Mouse (Mus musculus): ENCODE results near the gene B9d2. TPM values are rescaled to one million over a fixed set of nuclear protein-coding genes. Genes with fewer than 3 reads are reported as not detected.

The B9d2 gene
- total RNA-seq (2015) (24.8 and 32.0 TPM in 2 replicates), total RNA-seq (2017) (26.7 and 44.6 TPM in 2 replicates)

GRCm38 (mm10) chr7:25680514-25681258 is at the start of gene B9d2:
Gene B9d2, plus strand, starts transcription at chr7:25680780.
- peak; percentile 78 for ATAC-seq (ENCODE audit: poor library complexity, severe bottlenecking)

GRCm38 (mm10) chr7:25632679-25633078 is 47.9 kb upstream of the B9d2 start:
- ATAC-seq (ENCODE audit: poor library complexity, severe bottlenecking): peak; percentile 91

GRCm38 (mm10) chr7:25636373-25636772 is 44.2 kb upstream of the B9d2 start:
- no peak for ATAC-seq (ENCODE audit: poor library complexity, severe bottlenecking)

- ATAC-seq (ENCODE audit: poor library complexity, severe bottlenecking): no peak
Observed at GRCm38 (mm10) chr7:25637099-25637498, 43.5 kb upstream of the B9d2 start.

- no peak for ATAC-seq (ENCODE audit: poor library complexity, severe bottlenecking)
Observed at GRCm38 (mm10) chr7:25639754-25640153, 40.8 kb upstream of the B9d2 start.

- ATAC-seq (ENCODE audit: poor library complexity, severe bottlenecking): no peak
Observed at GRCm38 (mm10) chr7:25644136-25644535, 36.4 kb upstream of the B9d2 start.

- peak; percentile 36 for ATAC-seq (ENCODE audit: poor library complexity, severe bottlenecking)
Observed at GRCm38 (mm10) chr7:25644631-25645030, 35.9 kb upstream of the B9d2 start.

- peak; percentile 38 for ATAC-seq (ENCODE audit: poor library complexity, severe bottlenecking)
Observed at GRCm38 (mm10) chr7:25645074-25645473, 35.5 kb upstream of the B9d2 start.

- peak; percentile 26; the same call in 1 of the 2 replicates for ATAC-seq (ENCODE audit: poor library complexity, severe bottlenecking)
Observed at GRCm38 (mm10) chr7:25647574-25648123, 32.9 kb upstream of the B9d2 start.

GRCm38 (mm10) chr7:25649839-25650238 is 30.7 kb upstream of the B9d2 start:
- peak; percentile 48 for ATAC-seq (ENCODE audit: poor library complexity, severe bottlenecking)

- ATAC-seq (ENCODE audit: poor library complexity, severe bottlenecking): peak; percentile 81
Observed at GRCm38 (mm10) chr7:25651281-25651680, 29.3 kb upstream of the B9d2 start.

- peak; percentile 28; the same call in 1 of the 2 replicates for ATAC-seq (ENCODE audit: poor library complexity, severe bottlenecking)
Observed at GRCm38 (mm10) chr7:25652244-25652759, 28.3 kb upstream of the B9d2 start.

GRCm38 (mm10) chr7:25655601-25656428 is 24.8 kb upstream of the B9d2 start:
- no peak for ATAC-seq (ENCODE audit: poor library complexity, severe bottlenecking)

GRCm38 (mm10) chr7:25657785-25658184 is 22.8 kb upstream of the B9d2 start:
- ATAC-seq (ENCODE audit: poor library complexity, severe bottlenecking): no peak

GRCm38 (mm10) chr7:25658657-25659472 is 21.7 kb upstream of the B9d2 start, which contains the start of the genes Bckdha and Exosc5:
Gene Bckdha, minus strand, starts transcription at chr7:25658981.
Gene Exosc5, plus strand, starts transcription at chr7:25659164.
- ATAC-seq (ENCODE audit: poor library complexity, severe bottlenecking): peak; percentile 99

GRCm38 (mm10) chr7:25666381-25666780 is 14.2 kb upstream of the B9d2 start:
- ATAC-seq (ENCODE audit: poor library complexity, severe bottlenecking): no peak

GRCm38 (mm10) chr7:25669158-25669557 is 11.4 kb upstream of the B9d2 start:
- ATAC-seq (ENCODE audit: poor library complexity, severe bottlenecking): no peak

GRCm38 (mm10) chr7:25669631-25670030 is 10.9 kb upstream of the B9d2 start:
- ATAC-seq (ENCODE audit: poor library complexity, severe bottlenecking): no peak

GRCm38 (mm10) chr7:25670096-25670495 is 10.5 kb upstream of the B9d2 start:
- ATAC-seq (ENCODE audit: poor library complexity, severe bottlenecking): no peak

GRCm38 (mm10) chr7:25671686-25672085 is 8.9 kb upstream of the B9d2 start:
- ATAC-seq (ENCODE audit: poor library complexity, severe bottlenecking): no peak
